Comparison of ENCODE assay signal across 8 mouse cellular contexts in the genomic region with DNA sequence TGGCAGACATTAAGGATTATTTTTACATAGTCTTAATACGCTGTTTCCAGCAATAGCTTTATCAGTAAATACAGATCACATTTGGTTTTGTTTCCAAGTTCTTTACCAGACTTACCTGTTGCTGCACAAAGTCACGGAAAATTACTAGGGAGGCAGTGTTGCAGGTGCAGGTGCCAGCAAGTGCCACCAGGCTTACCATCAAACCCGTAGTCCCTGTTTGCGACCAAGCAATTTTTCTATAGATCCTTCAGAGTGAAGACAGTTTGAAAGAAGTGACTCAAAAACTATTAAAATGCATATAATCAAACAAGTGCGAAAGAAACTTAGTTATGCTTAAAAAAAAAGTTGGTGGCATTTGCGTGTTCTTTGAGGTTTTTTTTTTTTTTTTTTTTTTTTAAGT. TPM values are rescaled to one million over a fixed set of nuclear protein-coding genes. Genes with fewer than 3 reads are reported as not detected.
A peak's percentile ranks its signal among the peaks of the same experiment; 100 is the strongest.
DNase-seq lines count a peak whose midpoint lies in the region; ATAC-seq and TF ChIP-seq lines count a peak whose summit lies in the region.

No protein-coding gene starts in this region.

- H3K9ac ChIP-seq in forebrain, embryonic 16.5 days (replicated peaks; ENCODE audit: low read depth, low read length), result no peak overlapping the region
- H3K9ac ChIP-seq in lung, embryonic 15.5 days, result no peak overlapping the region
- H3K9ac ChIP-seq in intestine, postnatal 0 days (ENCODE audit: low read depth, low read length), result no peak overlapping the region

- no peaks in the 10 kb centered on the region for H3K36me3 ChIP-seq in forebrain, embryonic 10.5 days (replicated peaks)
- no peaks in the 10 kb centered on the region for H3K36me3 ChIP-seq in forebrain, embryonic 16.5 days (ENCODE audit: control insufficient read depth, insufficient read depth)
- H3K36me3 ChIP-seq in lung, embryonic 15.5 days, result no peaks in the 10 kb centered on the region
- H3K36me3 ChIP-seq in intestine, postnatal 0 days (ENCODE audit: control insufficient read depth, insufficient read depth), result no peaks in the 10 kb centered on the region
- no peaks in the 10 kb centered on the region for H3K36me3 ChIP-seq in small intestine, adult 2 months (ENCODE audit: control insufficient read depth, insufficient read depth, low read length)

- ATAC-seq in forebrain, embryonic 16.5 days, result no peak
- no peak for ATAC-seq in lung, embryonic 15.5 days (ENCODE audit: borderline replicate concordance, extremely low read depth, low FRiP score, low TSS enrichment)
- ATAC-seq in intestine, postnatal 0 days, result no peak

- WGBS in forebrain, embryonic 10.5 days, result 50% methylated on average over 6 of the region's 6 CpGs
- 52% methylated on average over 6 of the region's 6 CpGs for WGBS in forebrain, embryonic 16.5 days
- 49% methylated on average over 6 of the region's 6 CpGs for WGBS in lung, embryonic 15.5 days
- WGBS in intestine, postnatal 0 days, result 53% methylated on average over 6 of the region's 6 CpGs
- WGBS in small intestine, adult 2 months, result 29% methylated on average over 6 of the region's 6 CpGs

- H3K4me2 ChIP-seq in forebrain, embryonic 16.5 days (ENCODE audit: low read length), result no peak overlapping the region
- H3K4me2 ChIP-seq in lung, embryonic 15.5 days, result peak overlapping the region; percentile 94; the same call in 1 of the 2 replicates
- H3K4me2 ChIP-seq in intestine, postnatal 0 days (replicated peaks; ENCODE audit: low read depth), result peak overlapping the region; percentile 84

- peaks cover 48% of the 10 kb centered on the region for H3K27me3 ChIP-seq in forebrain, embryonic 10.5 days (ENCODE audit: poor library complexity, severe bottlenecking)
- H3K27me3 ChIP-seq in forebrain, embryonic 16.5 days (replicated peaks; ENCODE audit: control insufficient read depth, insufficient read depth, low read length), result peaks cover 11% of the 10 kb centered on the region
- no peaks in the 10 kb centered on the region; the same call in 1 of the 2 replicates for H3K27me3 ChIP-seq in lung, embryonic 15.5 days
- H3K27me3 ChIP-seq in intestine, postnatal 0 days (replicated peaks; ENCODE audit: control insufficient read depth, insufficient read depth, low read length), result no peaks in the 10 kb centered on the region
- H3K27me3 ChIP-seq in small intestine, adult 2 months (ENCODE audit: control insufficient read depth, insufficient read depth, low read length), result no peaks in the 10 kb centered on the region

- TF ChIP-seq POLR2A in small intestine, adult 2 months (IDR thresholded peaks at IDR 0.05; ENCODE audit: low read depth, low read length), result no peak

- peaks cover 10% of the 10 kb centered on the region for H3K4me1 ChIP-seq in forebrain, embryonic 10.5 days
- H3K4me1 ChIP-seq in forebrain, embryonic 16.5 days (replicated peaks; ENCODE audit: control insufficient read depth, insufficient read depth, low read length), result peaks cover 6% of the 10 kb centered on the region
- peaks cover 5% of the 10 kb centered on the region for H3K4me1 ChIP-seq in lung, embryonic 15.5 days
- H3K4me1 ChIP-seq in intestine, postnatal 0 days (replicated peaks; ENCODE audit: control insufficient read depth, insufficient read depth, low read length), result peaks cover 2% of the 10 kb centered on the region; the same call in 1 of the 2 replicates
- H3K4me1 ChIP-seq in small intestine, adult 2 months (ENCODE audit: control insufficient read depth, insufficient read depth, insufficient read length, low read length), result peaks cover 16% of the 10 kb centered on the region

- H3K9me3 ChIP-seq in forebrain, embryonic 10.5 days, result no peaks in the 10 kb centered on the region
- H3K9me3 ChIP-seq in forebrain, embryonic 16.5 days (ENCODE audit: control insufficient read depth, low read length), result no peaks in the 10 kb centered on the region
- H3K9me3 ChIP-seq in lung, embryonic 15.5 days, result no peaks in the 10 kb centered on the region
- H3K9me3 ChIP-seq in intestine, postnatal 0 days (ENCODE audit: control insufficient read depth), result no peaks in the 10 kb centered on the region

- H3K27ac ChIP-seq in forebrain, embryonic 10.5 days, result no peak overlapping the region
- H3K27ac ChIP-seq in forebrain, embryonic 16.5 days (ENCODE audit: low read length), result no peak overlapping the region
- H3K27ac ChIP-seq in lung, embryonic 15.5 days, result no peak overlapping the region
- H3K27ac ChIP-seq in intestine, postnatal 0 days (ENCODE audit: low read depth, low read length), result no peak overlapping the region
- H3K27ac ChIP-seq in small intestine, adult 2 months (ENCODE audit: insufficient read depth, low read depth, low read length), result 0 out of 2 replicates have a peak overlapping the region, but pooled peaks have one; percentile 73

- DNase-seq in forebrain, embryonic 10.5 days (ENCODE audit: extremely low spot score, low spot score), result no peak
- DNase-seq in lung, postnatal 4 days, result no peak
- DNase-seq in right cerebral cortex, adult 2 months (ENCODE audit: low spot score in 2 of 2), result no peak
- DNase-seq in gastrocnemius, postnatal 4 days (ENCODE audit: low spot score in 2 of 2), result no peak

- H3K4me3 ChIP-seq in forebrain, embryonic 10.5 days, result peak overlapping the region; percentile 64
- no peak overlapping the region for H3K4me3 ChIP-seq in forebrain, embryonic 16.5 days (replicated peaks; ENCODE audit: low read length)
- peak overlapping the region; percentile 51; the same call in 1 of the 2 replicates for H3K4me3 ChIP-seq in lung, embryonic 15.5 days
- peak overlapping the region; percentile 62; the same call in 1 of the 2 replicates for H3K4me3 ChIP-seq in intestine, postnatal 0 days (ENCODE audit: low read depth, low read length)
- no peak overlapping the region for H3K4me3 ChIP-seq in small intestine, adult 2 months (ENCODE audit: low read depth, low read length)

- peak; percentile 35; the same call in 1 of the 2 replicates for TF ChIP-seq CTCF in intestine, postnatal 0 days (IDR thresholded peaks at IDR 0.05; ENCODE audit: low read depth)
- no peak for TF ChIP-seq CTCF in small intestine, adult 2 months (IDR thresholded peaks at IDR 0.05; ENCODE audit: extremely low read depth, insufficient read length, insufficient replicate concordance, low read depth, low read length)

RNA-seq across cellular contexts. Expression of a gene that starts 0.5 kb away (rescaled TPM):
- 2.8 and 3.3 TPM in 2 replicates for polyA plus RNA-seq in forebrain, embryonic 10.5 days (2016; fragmentation: Nextera tagmentation; extraction: Ambion mirVana)
- 2.1 and 3.8 TPM in 2 replicates for polyA plus RNA-seq in forebrain, embryonic 16.5 days (2015; fragmentation: Nextera tagmentation; extraction: Ambion mirVana)
- polyA plus RNA-seq in lung, embryonic 15.5 days (2015; fragmentation: Nextera tagmentation; extraction: Ambion mirVana), result 8.8 and 9.4 TPM in 2 replicates
- polyA plus RNA-seq in intestine, postnatal 0 days (2015; fragmentation: Nextera tagmentation; extraction: Ambion mirVana), result 58.3 and 62.2 TPM in 2 replicates
- 28.5 and 56.7 TPM in 2 replicates for polyA plus RNA-seq in small intestine, adult 2 months (2012; rRNA removed)
- 10 to 100 TPM; 10.4 to 11.4 TPM for total RNA-seq in gastrocnemius, postnatal 4 days (2021)

RNA-seq across cellular contexts. Expression of a gene that starts 26.2 kb away (rescaled TPM):
- 70.8 and 74.4 TPM in 2 replicates for polyA plus RNA-seq in forebrain, embryonic 10.5 days (2016; fragmentation: Nextera tagmentation; extraction: Ambion mirVana)
- polyA plus RNA-seq in forebrain, embryonic 16.5 days (2015; fragmentation: Nextera tagmentation; extraction: Ambion mirVana), result 93.1 and 95.6 TPM in 2 replicates
- 44.0 and 45.4 TPM in 2 replicates for polyA plus RNA-seq in lung, embryonic 15.5 days (2015; fragmentation: Nextera tagmentation; extraction: Ambion mirVana)
- 34.6 and 38.3 TPM in 2 replicates for polyA plus RNA-seq in intestine, postnatal 0 days (2015; fragmentation: Nextera tagmentation; extraction: Ambion mirVana)
- polyA plus RNA-seq in small intestine, adult 2 months (2012; rRNA removed), result 33.3 and 41.8 TPM in 2 replicates
- total RNA-seq in gastrocnemius, postnatal 4 days (2021), result 10 to 100 TPM; 23.8 to 26.0 TPM

Comparison
In these comparisons a context has a peak if more than half of its experiments do, and no peak if none do; other contexts are left out.
1. H3K4me3 ChIP-seq: peak in forebrain, embryonic 10.5 days (single experiment), lung, embryonic 15.5 days (single experiment) and intestine, postnatal 0 days (single experiment); none in forebrain, embryonic 16.5 days (single experiment) and small intestine, adult 2 months (single experiment).